Mouse (Mus musculus): ENCODE data around the gene Abcg4. TPM values are rescaled to one million over a fixed set of nuclear protein-coding genes. Genes with fewer than 3 reads are reported as not detected.
"Not testable (repeated sequence)": the region's sequence is repeated elsewhere in the genome, so short reads cannot be mapped to it uniquely, and the experiment has no call there.

The Abcg4 gene
- polyA plus RNA-seq, 1 experiment from 2014 or later = 5.7 TPM

DNA sequence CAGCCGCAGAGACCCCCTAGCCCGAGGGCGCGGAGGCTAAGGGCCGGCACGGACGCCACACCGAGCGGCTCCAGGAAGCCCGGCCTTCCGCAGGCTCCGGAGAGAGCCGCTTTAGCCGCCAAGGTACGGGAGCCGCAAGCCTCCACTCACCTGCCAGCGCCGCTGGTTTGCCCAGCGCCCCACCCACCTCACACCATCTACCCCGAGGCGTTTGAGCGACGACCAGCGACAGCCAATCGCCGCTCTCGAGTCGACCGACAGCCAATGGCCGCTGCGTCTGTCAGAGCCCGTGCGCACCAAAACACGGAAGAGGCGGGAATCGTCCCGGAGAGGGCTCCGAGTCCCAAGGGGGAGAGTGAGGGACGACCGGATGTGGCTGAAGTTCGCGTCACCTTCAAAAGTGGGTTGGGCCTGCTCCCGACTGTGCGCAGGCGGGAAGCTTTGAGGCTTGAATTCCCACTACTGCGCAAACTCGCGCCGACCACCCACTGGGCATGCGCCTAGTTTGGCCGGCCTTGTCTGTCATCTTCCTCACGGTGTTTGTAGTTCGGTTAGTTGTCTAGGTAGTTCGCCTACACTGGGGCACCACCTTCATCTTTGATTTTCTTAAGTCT lies 17.2 kb upstream of the Abcg4 start, which contains the start of gene Hinfp:
Gene Hinfp (minus strand): TSS at position 206 of the 614 bp plus-strand sequence.
- Histone ChIP-seq H3K27ac (ENCODE audit: low read depth, low read length) (0 out of 2 replicates have a peak within 1 kb of the TSS, but pooled peaks have one; percentile 2), H3K27me3 (ENCODE audit: control insufficient read depth, insufficient read depth, low read length) (no peaks in the 10 kb centered on the region), H3K4me3 (ENCODE audit: low read depth, low read length) (peak within 1 kb of the TSS; percentile 58), H3K36me3 (ENCODE audit: control insufficient read depth, insufficient read depth, low read length) (0 out of 2 replicates have a peak, but pooled peaks cover 2% of the 10 kb centered on the region), H3K4me2 (replicated peaks; ENCODE audit: low read depth, low read length) (peak within 1 kb of the TSS; percentile 49), H3K9me3 (ENCODE audit: control insufficient read depth, low read length) (no peaks in the 10 kb centered on the region), H3K4me1 (replicated peaks; ENCODE audit: control insufficient read depth, insufficient read depth, low read length) (peaks cover 3% of the 10 kb centered on the region; the same call in 1 of the 2 replicates), H3K9ac (ENCODE audit: low read depth, low read length) (peak within 1 kb of the TSS; percentile 63)
- DNase-seq (ENCODE audit: low spot score) (peak; percentile 98), ATAC-seq (ENCODE audit: low FRiP score) (peak; percentile 98)
- WGBS = under 1% methylated on average over 54 of the region's 54 CpGs

GRCm38 (mm10) chr9:44300001-44300400 lies 11.6 kb upstream of the Abcg4 start:
- H3K4me2 ChIP-seq (replicated peaks; ENCODE audit: low read depth, low read length); H3K9me3 ChIP-seq (ENCODE audit: control insufficient read depth, low read length); H3K27me3 ChIP-seq (ENCODE audit: control insufficient read depth, insufficient read depth, low read length); ATAC-seq (ENCODE audit: low FRiP score); H3K27ac ChIP-seq (ENCODE audit: low read depth, low read length); H3K4me1 ChIP-seq (replicated peaks; ENCODE audit: control insufficient read depth, insufficient read depth, low read length); H3K9ac ChIP-seq (ENCODE audit: low read depth, low read length); DNase-seq (ENCODE audit: low spot score); H3K4me3 ChIP-seq (ENCODE audit: low read depth, low read length): not testable (repeated sequence)
- 94% methylated on average over 3 of the region's 3 CpGs for WGBS
- peaks cover 13% of the 10 kb centered on the region; the same call in 1 of the 2 replicates for H3K36me3 ChIP-seq (ENCODE audit: control insufficient read depth, insufficient read depth, low read length)

DNA sequence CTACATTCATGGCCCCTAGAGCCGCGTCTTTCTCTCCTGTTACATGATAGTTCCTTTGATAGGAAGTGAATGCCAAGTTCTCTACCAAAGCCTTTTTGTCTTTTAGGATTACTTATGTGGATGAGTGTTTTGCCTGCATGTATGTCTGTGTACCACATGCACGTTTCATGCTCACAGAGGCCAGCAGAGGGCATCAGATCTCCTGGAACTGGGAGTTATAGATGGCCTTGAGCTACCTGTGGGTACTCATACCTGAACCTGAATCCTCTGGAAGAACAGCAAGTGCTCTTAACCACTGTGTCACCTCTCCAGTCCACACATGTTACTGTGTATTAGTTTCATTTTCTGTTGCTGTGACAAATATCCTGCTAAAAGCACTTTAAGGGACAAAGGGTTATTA lies 4.1 kb upstream of the Abcg4 start:
- no peak for ATAC-seq (ENCODE audit: low FRiP score)
- peak; percentile 41 for DNase-seq (ENCODE audit: low spot score)
- Histone ChIP-seq H3K9me3 (ENCODE audit: control insufficient read depth, low read length) (no peaks in the 10 kb centered on the region), H3K4me3 (ENCODE audit: low read depth, low read length) (no peak overlapping the region), H3K27ac (ENCODE audit: low read depth, low read length) (no peak overlapping the region), H3K4me2 (replicated peaks; ENCODE audit: low read depth, low read length) (no peak overlapping the region), H3K4me1 (replicated peaks; ENCODE audit: control insufficient read depth, insufficient read depth, low read length) (peaks cover under 1% of the 10 kb centered on the region; the same call in 1 of the 2 replicates), H3K27me3 (ENCODE audit: control insufficient read depth, insufficient read depth, low read length) (no peaks in the 10 kb centered on the region), H3K36me3 (ENCODE audit: control insufficient read depth, insufficient read depth, low read length) (peaks cover 13% of the 10 kb centered on the region; the same call in 1 of the 2 replicates), H3K9ac (ENCODE audit: low read depth, low read length) (no peak overlapping the region)
- 70% methylated on average over 3 of the region's 3 CpGs for WGBS

- H3K9ac ChIP-seq (ENCODE audit: low read depth, low read length) = no peak overlapping the region; the same call in 1 of the 2 replicates
- no peak overlapping the region for H3K27ac ChIP-seq (ENCODE audit: low read depth, low read length)
- H3K4me2 ChIP-seq (replicated peaks; ENCODE audit: low read depth, low read length) = peak overlapping the region; percentile 92
- H3K27me3 ChIP-seq (ENCODE audit: control insufficient read depth, insufficient read depth, low read length) = peaks cover 5% of the 10 kb centered on the region; the same call in 1 of the 2 replicates
- ATAC-seq (ENCODE audit: low FRiP score) (peak; percentile 34; the same call in 1 of the 2 replicates), DNase-seq (ENCODE audit: low spot score) (peak; percentile 19)
- peak overlapping the region; percentile 60 for H3K4me3 ChIP-seq (ENCODE audit: low read depth, low read length)
- no peaks in the 10 kb centered on the region for H3K9me3 ChIP-seq (ENCODE audit: control insufficient read depth, low read length)
- H3K4me1 ChIP-seq (replicated peaks; ENCODE audit: control insufficient read depth, insufficient read depth, low read length) = peaks cover 7% of the 10 kb centered on the region
- peaks cover 2% of the 10 kb centered on the region; the same call in 1 of the 2 replicates for H3K36me3 ChIP-seq (ENCODE audit: control insufficient read depth, insufficient read depth, low read length)
- WGBS = 7% methylated on average over 11 of the region's 11 CpGs
Measured at GRCm38 (mm10) chr9:44288959-44289291, 510 bp upstream of the Abcg4 start.

DNA sequence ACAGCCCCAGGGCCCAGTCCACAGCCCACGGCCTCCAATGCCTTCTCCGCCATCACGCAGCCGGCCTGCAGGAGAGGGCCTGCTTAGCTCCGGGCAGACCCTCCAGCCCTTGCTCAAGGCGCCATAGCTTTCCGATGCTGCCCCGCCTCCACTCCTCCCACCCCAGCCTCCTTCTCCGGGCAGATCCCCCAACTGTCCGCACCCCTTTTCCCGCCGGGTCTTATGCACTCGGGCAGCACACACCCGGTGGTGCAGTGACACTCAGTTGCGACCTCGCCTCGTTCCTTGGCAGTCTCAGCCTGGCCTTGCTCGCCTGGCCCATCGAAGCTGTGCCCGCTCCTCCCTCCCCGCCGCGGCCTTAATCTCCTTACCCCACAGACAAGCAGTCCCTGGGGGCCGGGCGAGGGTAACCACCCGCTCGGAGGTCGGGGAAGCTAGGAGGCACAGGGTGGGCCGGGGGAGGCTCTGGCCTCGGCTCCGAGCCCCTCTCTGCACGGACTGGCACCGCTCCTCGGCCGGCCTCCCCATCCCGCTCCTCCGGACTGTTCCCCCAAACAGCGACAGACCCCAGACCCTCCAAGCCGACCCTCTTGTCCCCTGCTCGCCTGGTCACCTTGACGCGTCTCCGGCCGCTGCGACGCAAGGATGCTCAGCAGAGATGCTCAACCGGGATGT lies 877 bp downstream of the Abcg4 start:
- WGBS = under 1% methylated on average over 47 of the region's 47 CpGs
- peak overlapping the region; percentile 60 for H3K4me3 ChIP-seq (ENCODE audit: low read depth, low read length)
- ATAC-seq (ENCODE audit: low FRiP score) (peak; percentile 64), DNase-seq (ENCODE audit: low spot score) (peak; percentile 69)
- no peaks in the 10 kb centered on the region for H3K9me3 ChIP-seq (ENCODE audit: control insufficient read depth, low read length)
- peak overlapping the region; percentile 79 for H3K9ac ChIP-seq (ENCODE audit: low read depth, low read length)
- peaks cover 7% of the 10 kb centered on the region for H3K4me1 ChIP-seq (replicated peaks; ENCODE audit: control insufficient read depth, insufficient read depth, low read length)
- peaks cover 2% of the 10 kb centered on the region; the same call in 1 of the 2 replicates for H3K36me3 ChIP-seq (ENCODE audit: control insufficient read depth, insufficient read depth, low read length)
- H3K4me2 ChIP-seq (replicated peaks; ENCODE audit: low read depth, low read length) = peak overlapping the region; percentile 92
- H3K27ac ChIP-seq (ENCODE audit: low read depth, low read length) = peak overlapping the region; percentile 56
- peaks cover 5% of the 10 kb centered on the region; the same call in 1 of the 2 replicates for H3K27me3 ChIP-seq (ENCODE audit: control insufficient read depth, insufficient read depth, low read length)

- ATAC-seq (ENCODE audit: low FRiP score) (no peak), DNase-seq (ENCODE audit: low spot score) (peak; percentile 34)
- Histone ChIP-seq H3K4me2 (replicated peaks; ENCODE audit: low read depth, low read length) (peak overlapping the region; percentile 92), H3K4me1 (replicated peaks; ENCODE audit: control insufficient read depth, insufficient read depth, low read length) (peaks cover 7% of the 10 kb centered on the region), H3K9me3 (ENCODE audit: control insufficient read depth, low read length) (no peaks in the 10 kb centered on the region), H3K9ac (ENCODE audit: low read depth, low read length) (peak overlapping the region; percentile 79), H3K36me3 (ENCODE audit: control insufficient read depth, insufficient read depth, low read length) (no peaks in the 10 kb centered on the region; the same call in 1 of the 2 replicates), H3K27me3 (ENCODE audit: control insufficient read depth, insufficient read depth, low read length) (peaks cover 5% of the 10 kb centered on the region; the same call in 1 of the 2 replicates), H3K27ac (ENCODE audit: low read depth, low read length) (no peak overlapping the region), H3K4me3 (ENCODE audit: low read depth, low read length) (peak overlapping the region; percentile 60)
- WGBS = 11% methylated on average over 11 of the region's 11 CpGs
Measured at GRCm38 (mm10) chr9:44287003-44287400, 1.4 kb downstream of the Abcg4 start.

GRCm38 (mm10) chr9:44286256-44286850 lies 2.1 kb downstream of the Abcg4 start:
- Histone ChIP-seq H3K9ac (ENCODE audit: low read depth, low read length) (no peak overlapping the region), H3K27ac (ENCODE audit: low read depth, low read length) (no peak overlapping the region), H3K4me3 (ENCODE audit: low read depth, low read length) (0 out of 2 replicates have a peak overlapping the region, but pooled peaks have one; percentile 6), H3K36me3 (ENCODE audit: control insufficient read depth, insufficient read depth, low read length) (no peaks in the 10 kb centered on the region; the same call in 1 of the 2 replicates), H3K9me3 (ENCODE audit: control insufficient read depth, low read length) (no peaks in the 10 kb centered on the region), H3K4me1 (replicated peaks; ENCODE audit: control insufficient read depth, insufficient read depth, low read length) (peaks cover 7% of the 10 kb centered on the region), H3K4me2 (replicated peaks; ENCODE audit: low read depth, low read length) (peak overlapping the region; percentile 25; the same call in 1 of the 2 replicates), H3K27me3 (ENCODE audit: control insufficient read depth, insufficient read depth, low read length) (peaks cover 5% of the 10 kb centered on the region; the same call in 1 of the 2 replicates)
- DNase-seq (ENCODE audit: low spot score) (no peak), ATAC-seq (ENCODE audit: low FRiP score) (no peak)
- WGBS = 16% methylated on average over 6 of the region's 6 CpGs

GRCm38 (mm10) chr9:44283183-44283582 lies 5.2 kb downstream of the Abcg4 start:
- 75% methylated on average over 5 of the region's 5 CpGs for WGBS
- H3K4me2 ChIP-seq (replicated peaks; ENCODE audit: low read depth, low read length) = no peak overlapping the region
- ATAC-seq (ENCODE audit: low FRiP score) (no peak), DNase-seq (ENCODE audit: low spot score) (no peak)
- H3K27ac ChIP-seq (ENCODE audit: low read depth, low read length) = no peak overlapping the region
- H3K9ac ChIP-seq (ENCODE audit: low read depth, low read length) = no peak overlapping the region
- no peaks in the 10 kb centered on the region for H3K36me3 ChIP-seq (ENCODE audit: control insufficient read depth, insufficient read depth, low read length)
- H3K4me1 ChIP-seq (replicated peaks; ENCODE audit: control insufficient read depth, insufficient read depth, low read length) = peaks cover 7% of the 10 kb centered on the region
- no peak overlapping the region for H3K4me3 ChIP-seq (ENCODE audit: low read depth, low read length)
- peaks cover 5% of the 10 kb centered on the region; the same call in 1 of the 2 replicates for H3K27me3 ChIP-seq (ENCODE audit: control insufficient read depth, insufficient read depth, low read length)
- H3K9me3 ChIP-seq (ENCODE audit: control insufficient read depth, low read length) = no peaks in the 10 kb centered on the region
